Mouse (Mus musculus) spleen, adult 2 months (tissue): ENCODE measurements around the gene Pxt1. TPM values are rescaled to one million over a fixed set of nuclear protein-coding genes. Genes with fewer than 3 reads are reported as not detected.

Source experiments
- DNase-seq, 2 experiments: peaks; one replicate each; pipeline versions ENCODE4 v3.0.0 to v3.0.0-alpha.2; 2012 to 2021; ENCODE audit warnings: low spot score in 2 of 2, low read depth in 1 of 2
- H3K27ac ChIP-seq: fragments of 200-500 bp; 2 replicates; pipeline ENCODE4 v1.5.1; 2012; ENCODE audit warnings: low read length, inconsistent platforms; ENCODE audit not compliant: insufficient read depth
- H3K27me3 ChIP-seq: fragments of 200-500 bp; 2 replicates; pipeline ENCODE4 v1.6.1; 2012; ENCODE audit warnings: mild to moderate bottlenecking, moderate library complexity, low read length, inconsistent platforms; ENCODE audit not compliant: control insufficient read depth, insufficient read depth
- H3K36me3 ChIP-seq: fragments of 200-500 bp; 2 replicates; pipeline ENCODE4 v1.6.1; 2012; ENCODE audit warnings: mild to moderate bottlenecking, low read length, inconsistent platforms; ENCODE audit not compliant: control insufficient read depth, insufficient read depth
- H3K4me1 ChIP-seq: fragments of 200-500 bp; 2 replicates; pipeline ENCODE4 v1.6.1; 2011; ENCODE audit warnings: inconsistent platforms; ENCODE audit not compliant: control insufficient read depth, insufficient read depth, insufficient read length
- H3K4me3 ChIP-seq: fragments of 200-500 bp; 2 replicates; pipeline ENCODE4 v1.5.1; 2011; ENCODE audit warnings: mild to moderate bottlenecking, inconsistent platforms; ENCODE audit not compliant: insufficient read depth, insufficient read length; ENCODE audit errors: extremely low read depth
- CTCF ChIP-seq: fragments of 200-500 bp; IDR thresholded peaks from 2 replicates; pipeline ENCODE4 v1.5.1; 2011; ENCODE audit warnings: mild to moderate bottlenecking, inconsistent platforms; ENCODE audit not compliant: insufficient read depth, insufficient read length, insufficient replicate concordance; ENCODE audit errors: extremely low read depth
- POLR2A ChIP-seq: fragments of 200-500 bp; IDR thresholded peaks from 2 replicates; pipeline ENCODE4 v1.6.1; 2011; ENCODE audit warnings: low read depth, low read length, inconsistent platforms
- WGBS: fragments of 180-500 bp; shearing (Covaris S2); methylation state at CpG from one replicate; pipeline ENCODE4 v1.1.7; 2018; 5-methylcytosine and 5-hydroxymethylcytosine counted together
- polyA plus RNA-seq: library from polyadenylated mRNA; depleted of rRNA; stranded (reverse); fragments of >200 nt; gene quantifications from 2 replicates; pipeline ENCODE4 v1.2.3, GENCODE M21; 2012

Pxt1 gene
- polyA plus RNA-seq, 1 experiment, result 0.18 TPM

GRCm38 (mm10) chr17:28987713-28988112 is 44.1 kb upstream of the Pxt1 start:
- no peaks in the 10 kb centered on the region for H3K27me3 ChIP-seq
- no peak overlapping the region for H3K4me3 ChIP-seq
- WGBS, result 61% methylated on average over 4 of the region's 4 CpGs
- TF ChIP-seq POLR2A (no peak), CTCF (peak; percentile 60; the same call in 1 of the 2 replicates)
- no peak overlapping the region for H3K27ac ChIP-seq
- peak; percentile 35 to 38 for DNase-seq
- no peaks in the 10 kb centered on the region for H3K4me1 ChIP-seq
- H3K36me3 ChIP-seq, result peaks cover 40% of the 10 kb centered on the region

GRCm38 (mm10) chr17:28986833-28987232 is 43.2 kb upstream of the Pxt1 start:
- TF ChIP-seq POLR2A, result no peak
- TF ChIP-seq CTCF, result peak; percentile 27; the same call in 1 of the 2 replicates
- H3K4me1 ChIP-seq, result no peaks in the 10 kb centered on the region
- no peaks in the 10 kb centered on the region for H3K27me3 ChIP-seq
- peak in 1 of 2 experiments; percentile 22 for DNase-seq
- no peak overlapping the region for H3K27ac ChIP-seq
- peaks cover 44% of the 10 kb centered on the region for H3K36me3 ChIP-seq
- H3K4me3 ChIP-seq, result no peak overlapping the region

- WGBS, result 94% methylated on average over 1 of the region's 1 CpGs
- Histone ChIP-seq H3K27ac (no peak overlapping the region), H3K36me3 (peaks cover 40% of the 10 kb centered on the region), H3K27me3 (no peaks in the 10 kb centered on the region), H3K4me3 (no peak overlapping the region), H3K4me1 (no peaks in the 10 kb centered on the region)
- no peak for DNase-seq
- TF ChIP-seq CTCF (no peak), POLR2A (no peak)
Observed at GRCm38 (mm10) chr17:28984724-28985420, 41.2 kb upstream of the Pxt1 start.

GRCm38 (mm10) chr17:28982591-28982990 is 39.0 kb upstream of the Pxt1 start:
- Histone ChIP-seq H3K4me1 (no peaks in the 10 kb centered on the region), H3K36me3 (peaks cover 44% of the 10 kb centered on the region), H3K27me3 (no peaks in the 10 kb centered on the region), H3K4me3 (no peak overlapping the region), H3K27ac (no peak overlapping the region)
- TF ChIP-seq POLR2A, result no peak
- no peak for TF ChIP-seq CTCF
- WGBS, result 79% methylated on average over 4 of the region's 4 CpGs
- DNase-seq, result no peak

GRCm38 (mm10) chr17:28981081-28981480 is 37.4 kb upstream of the Pxt1 start:
- H3K27me3 ChIP-seq, result no peaks in the 10 kb centered on the region
- 92% methylated on average over 4 of the region's 4 CpGs for WGBS
- no peak for TF ChIP-seq POLR2A
- no peak overlapping the region for H3K27ac ChIP-seq
- no peak overlapping the region for H3K4me3 ChIP-seq
- no peak for DNase-seq
- H3K36me3 ChIP-seq, result peaks cover 46% of the 10 kb centered on the region
- no peaks in the 10 kb centered on the region for H3K4me1 ChIP-seq

GRCm38 (mm10) chr17:28979091-28979490 is 35.5 kb upstream of the Pxt1 start:
- TF ChIP-seq POLR2A, result no peak
- no peak for DNase-seq
- 92% methylated on average over 4 of the region's 4 CpGs for whole genome bisulfite sequencing
- Histone ChIP-seq H3K4me3 (no peak overlapping the region), H3K36me3 (peaks cover 59% of the 10 kb centered on the region), H3K4me1 (no peaks in the 10 kb centered on the region), H3K27ac (no peak overlapping the region), H3K27me3 (no peaks in the 10 kb centered on the region)

GRCm38 (mm10) chr17:28970122-28970521 is 26.5 kb upstream of the Pxt1 start:
- TF ChIP-seq POLR2A (no peak), CTCF (no peak)
- peaks cover 45% of the 10 kb centered on the region for H3K36me3 ChIP-seq
- peaks cover 12% of the 10 kb centered on the region; the same call in 1 of the 2 replicates for H3K4me1 ChIP-seq
- no peak overlapping the region for H3K4me3 ChIP-seq
- no peak overlapping the region for H3K27ac ChIP-seq
- H3K27me3 ChIP-seq, result no peaks in the 10 kb centered on the region
- DNase-seq, result no peak
